Mouse (Mus musculus) erythroblast, adult 5-6 weeks (primary cell): Measurements from ENCODE around the gene Gm28891. TPM values are rescaled to one million over a fixed set of nuclear protein-coding genes. Genes with fewer than 3 reads are reported as not detected.
"Not testable (repeated sequence)": the region's sequence is repeated elsewhere in the genome, so short reads cannot be mapped to it uniquely, and the experiment has no call there.

Source experiments
- ATAC-seq: replicated peaks from 2 replicates; pipeline ENCODE4 v1.8.0; 2016; ENCODE audit warnings: moderate number of reproducible peaks, mild to moderate bottlenecking, moderate TSS enrichment, inconsistent platforms; ENCODE audit not compliant: poor library complexity, low FRiP score, severe bottlenecking
- total RNA-seq, 2 experiments: library from RNA; stranded (forward) in 1 of 2; stranded (reverse) in 1 of 2; fragments of 150-400 nt in 1 of 2; fragments of 200-764, 138-1000 nt in 1 of 2; gene quantifications; 2 replicates each; pipeline versions ENCODE4 v1.2.3 to v1.2.4; 2015 to 2017; ENCODE audit warnings: low replicate concordance in 2 of 2

Gm28891 gene
- total RNA-seq (2015; ENCODE audit: low replicate concordance) (not detected in 2 replicates), total RNA-seq (2017; ENCODE audit: low replicate concordance) (not detected in 2 replicates)

GRCm38 (mm10) chrY:60240902-60241301 lies at the start of gene Gm28891:
Gene Gm28891 (plus strand): TSS chrY:60241202.
- not testable (repeated sequence) for ATAC-seq
